Mouse (Mus musculus): ENCODE data around the gene Iqcg.

DNA sequence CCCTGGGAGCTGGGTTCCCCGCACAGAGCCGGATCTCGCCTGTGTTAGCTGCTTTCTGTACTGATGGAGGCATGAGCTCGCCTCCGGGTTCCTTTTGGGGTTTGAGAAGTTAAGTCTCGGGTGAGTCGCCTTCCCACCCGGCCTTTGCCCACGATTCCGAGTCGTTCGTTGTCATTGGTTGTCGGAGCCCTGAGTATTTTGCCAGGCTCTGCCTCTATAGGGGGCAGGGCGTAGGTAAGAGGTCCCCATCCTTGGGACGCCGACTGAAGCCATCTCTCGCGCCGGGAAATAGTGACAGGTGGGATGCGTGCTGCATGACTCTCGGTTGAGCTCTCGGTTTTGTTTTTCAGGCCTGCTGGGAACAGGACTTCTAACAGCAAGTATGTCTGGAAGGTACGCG, 768 bp upstream of the Iqcg start:
- TF ChIP-seq CTCF (conservative IDR thresholded peaks at IDR 0.05; ENCODE audit: low read length) (no peak), NANOG (IDR thresholded peaks at IDR 0.05; ENCODE audit: borderline replicate concordance, low read length) (no peak), POU5F1 (IDR thresholded peaks at IDR 0.05; ENCODE audit: borderline replicate concordance, low read length) (no peak)
